Mouse (Mus musculus) heart, postnatal 25 days (tissue): ENCODE results near the gene Pbx2. TPM values are rescaled to one million over a fixed set of nuclear protein-coding genes. Genes with fewer than 3 reads are reported as not detected.
A peak's percentile ranks its signal among the peaks of the same experiment; 100 is the strongest.

Source experiments
- DNase-seq: peaks from one replicate; pipeline ENCODE4 v3.0.0; 2022; ENCODE audit warnings: low spot score
- intact Hi-C: fragments of 180-260 bp; cut with DNase I; formaldehyde crosslinking; loops from one replicate; pipeline ENCODE4 v1.15.1; 2025
- total RNA-seq, 2 experiments: library from RNA; stranded (reverse); gene quantifications; 2 replicates each; pipeline ENCODE4 v1.2.3; 2021

Gene Pbx2
- total RNA-seq, 2 experiments from 2014 or later = 17.6 to 17.8 TPM

DNA sequence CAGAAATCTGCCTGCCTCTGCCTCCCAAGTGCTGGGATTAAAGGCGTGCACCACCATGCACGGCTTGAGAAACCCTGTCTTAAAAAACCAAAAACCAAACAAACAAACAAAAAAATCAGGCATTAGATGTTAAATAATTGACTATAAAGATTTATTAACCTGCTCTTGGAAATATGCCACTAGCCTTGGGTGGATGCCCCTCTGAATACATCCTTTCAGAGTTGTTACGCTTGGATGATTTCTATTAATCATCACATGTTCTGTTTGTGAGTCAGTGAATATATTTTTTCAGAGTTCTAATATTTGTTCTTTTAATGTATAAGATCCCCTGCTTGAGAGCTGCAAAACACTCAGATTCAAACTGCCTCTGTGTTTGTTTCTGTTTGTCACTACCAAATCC, 33.9 kb downstream of the Pbx2 start:
- intact Hi-C loops = no loop called here

DNA sequence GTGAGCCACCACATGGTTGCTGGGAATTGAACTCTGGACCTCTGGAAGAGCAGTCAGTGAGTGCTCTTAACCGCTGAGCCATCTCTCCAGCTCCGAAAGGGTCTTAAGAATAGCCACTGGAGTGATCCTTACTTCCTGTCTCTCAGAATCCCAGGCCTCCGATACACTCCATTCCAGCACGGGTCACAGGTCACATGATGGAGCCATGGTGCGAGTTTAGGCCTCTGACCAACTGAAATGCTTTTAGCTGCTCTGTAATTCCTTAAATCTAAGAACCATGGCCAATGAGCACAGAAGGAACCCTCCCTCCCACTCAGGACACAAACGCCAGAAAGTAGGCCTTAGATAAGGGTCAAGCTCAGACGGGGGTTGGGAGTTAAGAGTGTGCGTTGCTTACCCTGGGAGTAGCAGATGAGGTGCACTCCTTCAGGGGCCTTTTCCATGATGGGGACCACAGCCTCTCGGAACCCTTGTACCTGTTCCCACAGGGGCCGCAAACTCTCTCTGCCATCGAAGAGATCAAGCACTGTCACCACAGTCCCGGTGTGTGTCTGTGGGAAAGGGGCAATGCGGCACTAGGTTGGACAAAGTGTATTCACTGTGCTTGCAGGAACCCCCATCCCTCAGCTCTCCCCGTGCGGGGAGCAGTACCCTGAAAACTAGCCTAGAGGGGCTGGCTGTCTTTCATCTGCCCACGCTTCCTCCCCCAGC, 35.2 kb downstream of the Pbx2 start:
- intact Hi-C loops = no loop called here
- DNase-seq = no peak

More for the DNA sequence above, 33.9 kb downstream of the Pbx2 start:
- no peak for DNase-seq

GRCm38 (mm10) chr17:34626773-34627092, 35.7 kb downstream of the Pbx2 start:
- intact Hi-C loops = no loop called here
- DNase-seq = no peak

DNA sequence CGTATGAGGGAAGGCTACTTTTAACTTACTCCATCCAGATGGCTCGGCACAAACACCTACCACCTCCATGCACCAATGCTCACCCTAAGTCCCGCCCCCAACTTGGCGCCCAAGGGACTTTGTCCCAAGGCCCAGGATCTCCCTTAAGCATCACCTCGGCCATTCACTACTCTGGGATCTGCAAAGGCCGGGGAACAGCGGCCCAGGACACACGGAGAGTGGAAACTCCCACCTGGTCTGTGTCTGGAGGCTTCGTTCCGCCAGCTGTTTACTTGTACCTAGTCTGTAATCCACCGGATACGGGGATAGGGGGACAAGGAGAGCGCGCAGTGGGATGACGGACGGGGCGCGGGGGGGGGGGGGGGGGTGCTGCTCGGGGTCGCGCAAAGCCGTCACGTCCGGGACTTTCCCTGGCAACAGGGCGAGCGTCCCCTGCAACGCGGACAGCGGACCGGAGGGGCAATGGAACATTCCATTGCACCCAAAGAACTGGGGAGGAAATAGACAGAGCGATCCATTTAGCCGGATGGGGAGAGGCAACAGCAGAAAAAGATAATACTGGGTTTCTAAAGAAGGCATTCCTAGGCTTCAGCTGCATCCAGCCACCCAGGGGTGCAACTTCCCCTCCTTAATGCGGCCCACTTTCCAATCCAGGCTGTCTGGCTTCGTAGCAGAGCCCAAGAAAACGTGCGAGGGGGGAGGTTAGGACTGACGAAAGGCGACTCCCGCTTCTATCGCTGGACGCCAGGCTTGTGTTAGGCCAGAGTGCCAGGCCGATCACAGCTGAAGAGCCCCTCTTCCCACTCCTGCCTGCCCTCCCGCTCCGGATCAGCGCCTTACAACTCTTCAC, 36.3 kb downstream of the Pbx2 start:
- intact Hi-C loops = no loop called here
- peak; percentile 81 for DNase-seq

DNA sequence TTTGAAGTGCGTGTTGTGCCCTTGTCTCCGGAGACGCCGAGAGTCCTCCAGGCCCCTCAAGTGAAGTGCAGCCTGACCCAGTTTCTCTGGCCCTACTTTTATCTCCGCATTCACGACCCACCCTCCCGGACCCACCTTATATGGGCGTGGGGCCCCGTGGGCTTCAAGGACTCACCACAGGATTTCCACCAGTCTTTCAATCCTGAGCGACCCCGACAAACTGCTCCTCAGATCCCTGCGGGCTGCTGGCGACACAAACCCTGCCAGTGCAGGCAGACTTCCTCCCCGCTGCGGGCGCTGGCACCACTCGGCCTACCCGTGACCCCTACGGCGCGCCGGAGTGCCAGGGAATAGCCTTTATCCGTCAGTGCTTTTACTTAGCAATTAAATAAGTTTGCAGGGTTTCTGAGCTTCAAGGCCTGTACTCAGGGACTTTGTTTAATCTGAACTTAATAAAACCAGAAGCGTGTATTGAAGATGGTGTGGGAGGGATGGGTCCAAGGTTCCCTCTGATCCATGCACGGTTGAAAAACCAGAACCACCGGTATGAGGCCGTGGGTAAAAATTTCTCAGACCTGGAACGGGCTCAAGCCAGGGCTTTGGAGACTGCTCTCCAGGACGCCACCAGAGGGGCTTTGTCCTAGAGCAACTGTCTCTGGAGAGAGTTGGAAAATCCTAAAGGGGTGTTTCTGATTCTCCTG, 37.0 kb downstream of the Pbx2 start, which contains the start of gene Ppt2:
Ppt2 (minus strand) TSS at position 568 of the 701 bp plus-strand sequence.
- intact Hi-C loops = no loop called here
- peak; percentile 33 for DNase-seq

GRCm38 (mm10) chr17:34628644-34628967, 37.5 kb downstream of the Pbx2 start:
- intact Hi-C loops = no loop called here
- no peak for DNase-seq

- intact Hi-C loops = no loop called here
- DNase-seq = no peak
These were observed 38.2 kb downstream of the Pbx2 start, which contains the start of gene Prrt1 for GRCm38 (mm10) chr17:34629221-34629751. Gene Prrt1 (plus strand): TSS chr17:34629533.

DNA sequence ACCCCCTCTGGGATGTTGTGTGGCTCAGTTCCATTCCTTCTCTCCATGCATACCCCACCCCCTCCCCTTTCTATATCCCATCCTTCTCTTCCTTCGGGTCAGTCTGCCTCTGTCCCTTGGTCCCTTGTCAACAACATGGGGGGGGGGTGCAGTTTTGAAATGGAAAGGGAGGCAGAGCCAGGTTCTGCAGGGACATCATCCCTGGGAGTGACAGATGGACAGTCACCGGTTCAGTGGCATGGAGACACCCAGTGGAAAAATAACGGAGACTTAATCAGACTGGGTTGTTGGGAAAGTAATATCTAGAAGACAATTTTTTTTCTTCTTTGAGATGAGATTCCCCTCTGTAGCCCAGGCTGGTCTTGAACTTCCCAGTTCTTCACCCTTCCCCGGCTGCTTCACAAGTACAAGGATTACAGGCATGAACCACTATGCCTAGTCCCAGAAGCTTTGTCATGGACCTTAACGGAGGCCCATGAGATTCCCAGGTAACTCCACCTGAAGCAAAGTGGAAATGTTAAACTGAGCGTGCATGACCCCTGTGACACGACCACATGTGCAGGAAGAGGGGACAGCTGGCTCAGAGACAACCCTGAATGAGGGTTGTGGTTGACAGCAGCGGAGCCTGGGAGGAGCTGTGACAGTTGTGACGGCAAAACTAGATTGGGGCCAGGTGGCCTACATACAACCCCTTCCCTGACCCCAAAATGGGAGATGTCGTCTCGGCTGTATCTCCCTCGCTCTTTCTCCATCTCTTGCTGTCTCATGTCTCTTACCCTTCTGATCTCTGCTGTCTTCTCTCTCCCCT, 38.9 kb downstream of the Pbx2 start:
- DNase-seq = no peak
- intact Hi-C loops = no loop called here

GRCm38 (mm10) chr17:34630761-34631301, 39.8 kb downstream of the Pbx2 start:
- no peak for DNase-seq
- intact Hi-C loops = no loop called here

DNA sequence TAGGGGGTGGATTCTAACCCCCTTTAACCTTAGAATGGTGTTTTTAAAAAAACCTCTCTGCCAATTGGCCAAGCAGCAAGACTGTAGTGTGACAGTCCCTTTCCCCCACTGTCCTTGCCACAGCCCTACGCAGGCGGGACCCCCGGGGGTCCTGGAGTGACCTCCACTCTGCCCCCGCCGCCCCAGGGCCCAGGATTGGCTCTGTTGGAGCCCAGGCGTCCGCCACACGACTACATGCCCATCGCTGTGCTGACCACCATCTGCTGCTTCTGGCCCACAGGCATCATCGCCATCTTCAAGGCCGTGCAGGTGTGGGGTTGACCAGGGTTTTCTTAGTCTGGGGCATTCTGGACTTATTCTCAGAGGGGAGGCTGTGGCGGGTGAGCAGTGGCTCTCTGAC, 40.6 kb downstream of the Pbx2 start:
- DNase-seq = no peak
- intact Hi-C loops = no loop called here

DNA sequence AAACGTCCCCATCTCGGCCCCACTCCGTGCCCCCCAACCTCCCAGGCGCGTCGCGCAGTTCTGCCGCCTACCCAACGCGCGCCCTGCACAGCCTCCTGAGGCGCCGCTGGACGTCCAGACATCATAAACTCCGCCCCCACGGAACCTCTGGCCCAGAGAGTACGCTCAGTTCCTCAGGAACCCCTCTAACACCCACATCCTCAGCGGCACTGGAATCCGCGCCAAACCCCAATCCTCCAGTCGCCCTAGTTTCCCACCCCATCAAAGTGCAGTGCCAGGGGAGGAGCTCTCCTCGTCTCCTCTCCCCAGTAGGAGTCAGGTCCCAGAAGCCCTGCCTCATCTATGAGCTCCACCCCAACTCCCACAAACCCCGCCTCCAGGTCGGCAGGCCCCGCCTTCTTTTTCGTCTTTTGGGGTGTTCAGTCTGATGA, 41.2 kb downstream of the Pbx2 start:
- DNase-seq = peak; percentile 82

GRCm38 (mm10) chr17:34635671-34636070, 44.6 kb downstream of the Pbx2 start:
- DNase-seq = no peak
- intact Hi-C loops = no loop called here

More for the DNA sequence above, 41.2 kb downstream of the Pbx2 start:
- intact Hi-C loops = no loop called here

DNA sequence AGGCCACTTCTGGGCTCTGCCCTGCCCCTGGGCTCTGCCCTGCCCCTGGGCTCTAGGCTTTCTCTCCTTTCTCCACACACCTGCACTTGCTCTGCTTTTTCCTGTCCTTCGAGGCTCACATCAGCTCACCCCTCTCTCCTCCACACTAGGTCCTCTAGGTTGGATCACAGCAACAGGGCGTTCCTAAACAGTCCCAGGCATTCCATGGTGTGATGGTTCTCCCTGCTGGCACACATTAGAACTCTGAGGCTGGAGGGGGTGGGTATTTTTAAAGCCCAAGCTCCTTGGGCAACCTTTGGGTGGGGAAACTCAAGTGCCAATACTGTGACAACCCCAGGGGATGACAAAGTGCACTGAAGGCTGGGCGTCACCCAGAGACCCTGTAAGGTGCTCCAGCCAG, 46.4 kb downstream of the Pbx2 start:
- intact Hi-C loops = no loop called here
- DNase-seq = no peak

DNA sequence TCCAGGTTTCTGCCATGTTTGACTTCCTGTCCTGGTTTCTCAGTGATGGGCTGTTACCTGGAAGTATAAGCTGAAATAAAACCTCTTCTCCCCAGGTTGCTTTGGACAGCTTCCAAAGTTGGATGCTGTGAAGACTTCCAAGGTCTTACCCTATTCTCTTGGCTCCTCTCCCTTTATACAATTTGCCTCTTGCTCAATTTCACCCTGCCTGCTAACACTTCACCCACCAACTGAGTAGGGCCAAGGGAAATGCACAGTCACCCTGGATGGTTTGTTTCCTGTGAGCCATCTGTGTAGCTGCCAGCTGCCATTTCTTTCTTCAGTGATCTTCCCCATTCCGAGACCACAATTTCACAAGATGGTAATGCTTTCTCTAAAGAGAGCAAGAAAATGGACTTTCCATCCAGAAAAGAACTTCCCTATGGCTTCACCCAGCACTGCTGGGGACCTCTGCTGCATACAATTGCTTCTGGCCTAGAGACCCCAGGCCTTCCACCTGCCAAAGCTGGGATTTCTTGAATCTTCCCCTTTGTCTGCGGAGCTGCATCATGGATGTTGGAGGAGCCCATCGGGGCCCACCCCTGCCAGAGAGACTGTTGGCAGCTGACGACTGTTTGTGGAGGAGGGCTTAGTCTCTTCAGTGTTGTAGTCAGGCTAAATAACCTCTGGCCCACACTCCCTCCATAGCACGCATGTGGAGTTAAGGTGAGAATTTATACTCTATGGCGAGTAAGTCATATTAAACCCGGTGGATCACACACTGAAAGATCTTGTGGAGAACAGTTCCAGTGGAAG, 48.6 kb downstream of the Pbx2 start:
- no peak for DNase-seq
- intact Hi-C loops = no loop called here

DNA sequence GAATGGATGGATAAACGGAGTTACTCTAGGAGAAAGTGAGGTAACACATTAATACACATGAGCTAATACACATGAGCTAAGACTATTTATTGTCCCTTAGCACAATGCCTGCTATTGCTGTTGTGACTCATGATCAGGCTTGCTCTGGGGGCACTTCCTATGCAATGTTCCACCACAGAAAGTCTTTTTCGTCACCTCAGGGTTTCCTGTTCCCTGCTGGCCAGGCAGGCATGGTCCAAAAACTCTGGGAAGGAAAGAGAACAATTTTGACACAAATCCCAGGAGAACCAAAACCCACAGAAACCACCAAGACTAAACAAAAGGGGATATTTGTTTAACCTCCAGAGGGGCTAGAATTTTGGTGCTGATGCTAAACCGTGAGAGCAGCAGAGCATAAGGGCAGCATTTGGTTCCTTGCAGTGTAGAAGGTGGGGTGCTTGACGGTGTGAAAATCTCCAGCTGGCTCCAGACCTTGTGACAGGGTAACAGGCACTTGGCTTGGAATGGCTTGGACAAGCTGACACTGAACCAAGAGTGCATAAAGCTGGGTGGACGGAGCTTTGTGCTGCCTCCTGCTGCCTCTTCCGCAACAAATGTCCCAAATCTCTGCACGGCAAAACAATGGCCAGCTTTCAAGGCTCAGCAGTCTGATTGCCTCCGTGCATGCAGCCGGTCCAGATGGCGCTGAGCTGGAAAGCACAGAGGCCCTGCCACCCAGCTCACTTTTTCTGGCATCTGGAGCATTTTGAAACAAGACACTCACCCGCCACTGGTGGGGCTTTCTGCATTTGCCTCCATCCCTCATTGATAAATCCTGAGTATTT, 49.9 kb downstream of the Pbx2 start:
- peak; percentile 55 for DNase-seq
- intact Hi-C loops = no loop called here

GRCm38 (mm10) chr17:34641945-34642344, 50.9 kb downstream of the Pbx2 start:
- no peak for DNase-seq
- intact Hi-C loops = no loop called here

GRCm38 (mm10) chr17:34643379-34643778, 52.3 kb downstream of the Pbx2 start:
- no peak for DNase-seq
- intact Hi-C loops = no loop called here

- intact Hi-C loops = no loop called here
- DNase-seq = no peak
These were observed 52.9 kb downstream of the Pbx2 start for GRCm38 (mm10) chr17:34643944-34644343.
